Mouse (Mus musculus): Measurements from ENCODE around the gene Gm10521.
"Not testable (repeated sequence)": the region's sequence is repeated elsewhere in the genome, so short reads cannot be mapped to it uniquely, and the experiment has no call there.

The Gm10521 gene

GRCm38 (mm10) chr1:171895364-171895763 lies at the start of gene Gm10521:
TSS of gene Gm10521 (plus strand) at chr1:171895664.
- DNase-seq = not testable (repeated sequence)

DNA sequence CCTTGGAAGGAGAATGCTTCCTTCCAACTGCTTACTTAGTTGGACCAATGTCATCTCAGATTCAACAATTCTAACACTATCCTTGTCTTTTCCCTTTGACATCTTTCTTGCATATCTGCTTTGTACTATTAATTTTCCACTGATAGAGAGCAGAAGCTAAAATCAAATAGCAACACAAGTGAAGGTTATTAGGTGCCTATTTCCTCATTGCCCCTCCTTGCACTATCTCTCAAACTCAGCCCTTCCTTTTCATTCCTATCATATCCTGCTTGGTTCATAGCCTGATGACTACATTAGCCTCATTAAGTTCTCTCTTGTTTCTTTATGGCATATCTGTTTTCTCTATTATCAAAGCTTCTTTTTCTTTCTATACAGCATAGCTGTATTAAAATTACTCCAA lies 47.3 kb upstream of the Gm10521 start:
- no peak for DNase-seq

GRCm38 (mm10) chr1:171848757-171849156 lies 46.7 kb upstream of the Gm10521 start:
- DNase-seq = no peak

GRCm38 (mm10) chr1:171849454-171849853 lies 46.0 kb upstream of the Gm10521 start:
- peak; percentile 37 for DNase-seq

- no peak for DNase-seq
Observed at GRCm38 (mm10) chr1:171865467-171865866, 30.0 kb upstream of the Gm10521 start.

GRCm38 (mm10) chr1:171886989-171887388 lies 8.5 kb upstream of the Gm10521 start:
- peak; percentile 64 for DNase-seq

GRCm38 (mm10) chr1:171904011-171904410 lies 8.5 kb downstream of the Gm10521 start:
- no peak for DNase-seq

GRCm38 (mm10) chr1:171915638-171916458 lies 20.4 kb downstream of the Gm10521 start:
- DNase-seq = no peak

DNA sequence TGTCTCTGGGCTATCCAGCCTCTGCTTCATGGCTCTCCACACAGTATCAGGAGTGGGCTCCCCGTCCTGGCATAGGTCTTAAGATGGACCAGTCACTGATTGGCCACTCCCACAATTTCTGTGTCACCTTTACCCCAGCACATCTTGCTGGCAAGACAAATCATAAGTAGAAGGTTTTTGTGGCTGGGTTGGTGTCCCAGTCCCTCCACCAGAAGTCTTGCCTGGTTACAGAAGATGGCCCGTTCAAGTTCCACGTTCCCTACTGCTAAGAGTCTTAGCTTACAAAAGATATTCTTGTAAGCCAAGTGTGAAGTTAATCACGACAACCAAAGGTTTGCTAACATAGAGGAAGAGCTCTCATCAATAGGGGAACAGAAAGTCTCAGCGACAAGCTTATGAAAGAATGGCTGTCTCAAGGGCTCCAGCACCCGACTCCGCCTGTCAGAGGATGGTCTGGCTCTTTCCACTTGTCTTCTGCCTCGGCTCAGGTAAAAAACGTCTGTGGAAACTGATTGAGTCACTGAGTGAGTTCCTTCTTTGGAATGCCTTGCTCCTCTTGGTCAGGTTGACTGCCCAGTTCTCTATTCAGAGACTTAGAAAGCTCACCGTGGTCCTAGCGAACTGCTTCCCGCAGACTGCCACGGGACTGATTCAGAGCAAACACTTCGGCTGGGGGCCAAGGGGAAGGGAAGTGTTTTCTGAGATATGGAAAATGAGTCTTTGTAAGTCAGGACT lies 22.0 kb downstream of the Gm10521 start, which contains the start of gene Slamf6:
Slamf6 (plus strand) TSS at position 211 of the 735 bp plus-strand sequence.
- DNase-seq = no peak

- no peak for DNase-seq
Observed at GRCm38 (mm10) chr1:171918136-171918920, 22.9 kb downstream of the Gm10521 start.

- DNase-seq = no peak
Observed at GRCm38 (mm10) chr1:171919193-171919592, 23.7 kb downstream of the Gm10521 start.

DNA sequence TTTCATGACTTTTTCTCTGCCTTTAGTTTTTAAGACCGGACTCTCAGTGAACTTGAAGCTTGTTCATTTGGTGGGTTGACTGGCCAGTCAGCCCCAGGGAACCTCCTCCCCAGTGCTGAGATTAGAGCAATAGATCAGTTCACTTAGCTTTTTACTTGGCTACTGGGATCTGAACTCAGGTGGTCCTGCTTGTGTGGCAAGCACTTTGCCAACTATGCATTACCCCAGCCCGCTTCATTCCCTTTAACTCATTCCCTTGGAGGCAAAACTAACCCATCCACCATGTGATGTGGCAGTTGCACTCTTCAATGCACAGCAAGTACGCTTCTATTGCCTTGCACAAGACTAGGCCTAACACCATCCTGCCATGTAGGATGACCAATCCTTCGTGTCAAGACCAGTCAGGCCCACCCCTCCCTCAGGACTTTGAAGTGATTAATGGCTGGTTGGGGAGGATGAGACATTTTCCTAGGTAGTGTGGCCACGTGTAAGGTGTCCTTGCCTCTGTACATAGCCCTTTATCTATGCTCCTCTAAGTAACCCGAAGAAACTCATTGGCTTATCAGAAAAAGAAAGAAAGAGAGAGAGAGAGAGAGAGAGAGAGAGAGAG lies 24.5 kb downstream of the Gm10521 start:
- DNase-seq = no peak

- DNase-seq = no peak
Observed at GRCm38 (mm10) chr1:171920989-171921621, 25.6 kb downstream of the Gm10521 start.

DNA sequence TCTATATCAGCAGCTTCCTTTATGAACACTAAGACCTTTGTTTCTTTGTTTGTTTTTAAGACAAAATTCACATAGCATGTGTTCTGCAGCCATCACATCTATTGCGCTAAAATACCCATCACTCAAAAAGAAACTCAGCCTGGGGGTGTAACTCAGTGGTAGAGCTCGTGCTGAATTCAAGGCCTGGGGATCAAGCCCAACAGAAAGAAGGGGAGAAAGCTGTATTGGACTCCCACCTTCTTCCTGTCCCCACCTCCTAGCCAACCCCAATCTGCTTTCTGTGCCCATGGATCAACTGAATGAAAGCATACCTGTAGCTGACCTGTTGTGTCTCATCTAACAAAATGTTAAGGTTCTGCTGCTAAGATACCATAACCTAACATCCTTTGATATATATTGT lies 26.2 kb downstream of the Gm10521 start:
- no peak for DNase-seq

GRCm38 (mm10) chr1:171922844-171923243 lies 27.4 kb downstream of the Gm10521 start:
- no peak for DNase-seq

GRCm38 (mm10) chr1:171924900-171925299 lies 29.4 kb downstream of the Gm10521 start:
- peak; percentile 25 for DNase-seq

DNA sequence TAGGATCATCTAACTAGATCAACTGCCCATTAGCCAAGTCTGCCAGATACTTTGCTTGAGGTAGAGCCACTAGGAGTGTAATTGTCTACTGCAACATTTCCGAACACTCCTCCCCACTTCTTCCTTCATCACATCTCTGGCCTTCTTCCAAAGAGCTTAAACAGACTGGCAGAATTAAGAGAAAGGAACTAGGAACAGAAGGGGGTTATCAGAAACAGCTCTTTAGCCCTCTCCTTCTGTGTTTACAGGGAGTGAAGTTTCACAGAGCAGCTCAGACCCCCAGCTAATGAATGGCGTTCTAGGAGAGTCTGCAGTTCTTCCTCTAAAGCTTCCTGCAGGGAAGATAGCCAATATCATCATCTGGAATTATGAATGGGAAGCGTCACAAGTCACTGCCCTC lies 38.4 kb downstream of the Gm10521 start:
- DNase-seq = no peak

DNA sequence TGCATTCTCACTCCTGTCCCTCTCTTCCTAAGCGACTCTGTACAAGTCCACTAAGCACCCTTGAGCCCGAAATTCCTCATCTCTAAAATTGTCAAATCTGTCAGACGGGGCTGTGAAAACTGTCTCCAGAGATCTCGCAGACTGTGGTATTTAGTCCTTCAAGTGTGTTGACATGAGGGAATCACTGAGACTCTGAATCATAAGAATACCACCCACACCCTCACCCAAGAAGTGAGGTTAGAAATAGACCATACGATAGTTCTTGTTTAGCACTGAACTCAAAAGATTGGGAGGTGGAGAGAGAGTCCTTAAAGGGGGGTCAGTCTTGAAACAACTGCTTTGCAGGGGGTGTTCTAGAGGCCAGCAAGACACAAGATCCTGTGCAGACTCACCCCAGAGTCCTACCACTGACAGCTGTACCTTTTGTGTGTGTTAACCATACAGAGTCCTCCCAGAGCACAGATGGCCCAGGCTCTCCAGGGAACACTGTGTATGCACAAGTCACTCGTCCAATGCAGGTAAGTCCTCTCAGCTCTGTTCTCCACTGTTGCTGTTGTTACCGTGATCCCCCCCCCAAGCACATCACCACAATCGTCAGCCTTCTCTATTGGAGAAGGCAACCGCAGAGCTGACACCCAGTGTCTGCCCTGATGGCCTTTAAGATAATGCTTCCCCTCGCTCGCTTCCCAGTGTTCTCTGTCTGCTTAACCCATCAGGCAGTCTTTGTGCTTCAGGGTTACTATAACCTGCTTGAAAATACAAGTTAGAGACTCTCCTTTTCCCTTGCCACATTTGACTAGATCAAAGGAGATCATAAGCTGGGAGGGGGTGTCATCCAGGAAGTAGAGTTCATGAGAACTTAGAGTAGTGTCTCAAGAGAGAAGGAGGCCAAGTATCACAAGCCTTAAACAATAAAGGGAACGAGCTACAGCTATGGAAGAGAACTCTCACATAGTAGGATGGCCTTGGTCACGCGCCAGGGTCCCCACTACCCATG lies 43.8 kb downstream of the Gm10521 start:
- peak; percentile 10 for DNase-seq

DNA sequence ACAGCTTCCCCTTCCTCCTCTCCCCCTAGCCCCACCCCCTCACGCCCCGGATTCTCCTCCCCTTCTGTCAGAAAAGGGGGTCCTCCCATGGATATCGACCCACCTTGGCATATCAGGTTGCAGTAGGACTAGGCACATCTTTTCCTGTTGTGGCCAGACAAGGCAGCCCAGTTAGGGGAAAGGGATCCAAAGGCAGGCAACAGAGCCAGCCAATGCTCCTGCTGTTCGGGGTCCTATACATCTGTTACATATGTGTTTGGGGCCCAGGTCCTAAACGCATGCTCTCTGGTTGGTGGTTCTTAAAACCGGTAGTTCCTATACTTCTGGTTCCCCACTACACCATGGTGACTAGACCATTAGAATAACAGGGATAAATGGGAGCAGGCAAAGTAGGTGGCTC lies 45.2 kb downstream of the Gm10521 start:
- DNase-seq = no peak

GRCm38 (mm10) chr1:171946447-171946995 lies 51.1 kb downstream of the Gm10521 start:
- no peak for DNase-seq

Data from right cerebral cortex, adult 18-20 months (tissue).